Mouse (Mus musculus) heart, adult 2 months (tissue): ENCODE measurements around the gene Lin54. TPM values are rescaled to one million over a fixed set of nuclear protein-coding genes. Genes with fewer than 3 reads are reported as not detected.

Experiments used
- DNase-seq, 2 experiments: peaks; one replicate each; pipeline ENCODE4 v3.0.0; 2021
- H3K27ac ChIP-seq: fragments of 200-600 bp; 2 replicates; pipeline ENCODE4 v1.8.1; 2022
- H3K27me3 ChIP-seq: fragments of 200-500 bp; 2 replicates; pipeline ENCODE4 v1.6.1; 2012; ENCODE audit warnings: mild to moderate bottlenecking, low read length, inconsistent platforms, mixed read lengths; ENCODE audit not compliant: control insufficient read depth, insufficient read depth
- H3K36me3 ChIP-seq: fragments of 200-500 bp; 2 replicates; pipeline ENCODE4 v1.6.1; 2012; ENCODE audit warnings: low read length, inconsistent platforms; ENCODE audit not compliant: control insufficient read depth, insufficient read depth
- H3K4me1 ChIP-seq: fragments of 200-500 bp; 2 replicates; pipeline ENCODE4 v1.6.1; 2011; ENCODE audit warnings: low read length; ENCODE audit not compliant: control insufficient read depth, insufficient read depth
- H3K4me3 ChIP-seq: fragments of 200-600 bp; 2 replicates; pipeline ENCODE4 v1.8.1; 2022
- H3K79me2 ChIP-seq: fragments of 200-500 bp; replicated peaks from 2 replicates; pipeline ENCODE4 v1.6.1; 2012; ENCODE audit warnings: mild to moderate bottlenecking, inconsistent platforms, low read length, moderate library complexity, mixed read lengths; ENCODE audit not compliant: control insufficient read depth, insufficient read depth
- H3K9ac ChIP-seq: fragments of 200-500 bp; 2 replicates; pipeline ENCODE4 v1.6.1; 2012; ENCODE audit warnings: low read depth, mild to moderate bottlenecking, control low read depth, inconsistent platforms, low read length, mixed read lengths
- CTCF ChIP-seq: fragments of 200-600 bp; IDR thresholded peaks from 2 replicates; pipeline ENCODE4 v1.8.1; 2022; ENCODE audit warnings: antibody characterized with exemption, mild to moderate bottlenecking, moderate library complexity
- EP300 ChIP-seq: fragments of 200-500 bp; IDR thresholded peaks from 2 replicates; pipeline ENCODE4 v1.6.1; 2011; ENCODE audit warnings: low read depth, low read length, control low read depth; ENCODE audit not compliant: insufficient read depth
- POLR2A ChIP-seq: fragments of 200-500 bp; IDR thresholded peaks from 2 replicates; pipeline ENCODE4 v1.6.1; 2011; ENCODE audit warnings: mild to moderate bottlenecking, low read depth, low read length, control low read depth; ENCODE audit not compliant: insufficient read depth
- WGBS: fragments of 180-500 bp; shearing (Covaris S2); methylation state at CpG from one replicate; pipeline ENCODE4 v1.1.7; 2018; 5-methylcytosine and 5-hydroxymethylcytosine counted together
- intact Hi-C: fragments of 180-260 bp; cut with DNase I; formaldehyde crosslinking; loops from one replicate; pipeline ENCODE4 v1.15.1; 2025
- polyA plus RNA-seq: library from polyadenylated mRNA; depleted of rRNA; stranded (reverse); fragments of >200 nt; gene quantifications from 2 replicates; pipeline ENCODE4 v1.2.3, GENCODE M21; 2012
- total RNA-seq, 2 experiments: library from RNA; stranded (reverse); gene quantifications; 2 replicates each; pipeline ENCODE4 v1.2.3; 2021

Lin54 gene
- total and polyA plus RNA-seq, 3 experiments = 3.1 to 8.3 (median 7.2) TPM

DNA sequence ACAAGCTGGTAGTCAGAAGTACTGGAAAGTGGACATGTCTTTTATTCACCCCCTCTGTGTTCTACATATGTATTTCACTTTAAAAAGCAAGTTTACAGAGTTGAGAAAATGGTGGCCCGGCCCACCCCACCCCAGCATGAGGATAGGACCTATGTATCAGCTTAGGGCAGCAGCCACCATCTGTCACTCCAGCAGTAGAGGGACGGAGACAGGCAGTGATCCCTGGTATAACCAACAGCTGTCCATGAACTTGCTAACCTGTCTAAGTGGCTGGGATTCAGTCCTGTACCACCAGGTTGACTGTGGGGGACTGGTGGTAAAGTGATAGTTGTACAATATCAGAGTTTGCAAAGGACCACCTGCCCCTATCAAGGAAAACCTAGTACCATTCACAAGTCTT lies 82.4 kb downstream of the Lin54 start:
- no peaks in the 10 kb centered on the region for H3K27me3 ChIP-seq
- intact Hi-C loops = loop anchor here (5.0 kb wide), 2 partner anchors 99 to 379 kb away; partner anchors contain the start of genes Cops4, Helq and Mrps18c
- no peak for DNase-seq
- TF ChIP-seq EP300 (no peak), POLR2A (no peak), CTCF (no peak)
- H3K36me3 ChIP-seq = peaks cover 16% of the 10 kb centered on the region
- H3K4me3 ChIP-seq = no peak overlapping the region
- peaks cover 6% of the 10 kb centered on the region for H3K4me1 ChIP-seq
- peaks cover 2% of the 10 kb centered on the region; the same call in 1 of the 2 replicates for H3K79me2 ChIP-seq
- H3K27ac ChIP-seq = no peak overlapping the region
- WGBS = 90% methylated on average over 2 of the region's 2 CpGs
- H3K9ac ChIP-seq = no peak overlapping the region

DNA sequence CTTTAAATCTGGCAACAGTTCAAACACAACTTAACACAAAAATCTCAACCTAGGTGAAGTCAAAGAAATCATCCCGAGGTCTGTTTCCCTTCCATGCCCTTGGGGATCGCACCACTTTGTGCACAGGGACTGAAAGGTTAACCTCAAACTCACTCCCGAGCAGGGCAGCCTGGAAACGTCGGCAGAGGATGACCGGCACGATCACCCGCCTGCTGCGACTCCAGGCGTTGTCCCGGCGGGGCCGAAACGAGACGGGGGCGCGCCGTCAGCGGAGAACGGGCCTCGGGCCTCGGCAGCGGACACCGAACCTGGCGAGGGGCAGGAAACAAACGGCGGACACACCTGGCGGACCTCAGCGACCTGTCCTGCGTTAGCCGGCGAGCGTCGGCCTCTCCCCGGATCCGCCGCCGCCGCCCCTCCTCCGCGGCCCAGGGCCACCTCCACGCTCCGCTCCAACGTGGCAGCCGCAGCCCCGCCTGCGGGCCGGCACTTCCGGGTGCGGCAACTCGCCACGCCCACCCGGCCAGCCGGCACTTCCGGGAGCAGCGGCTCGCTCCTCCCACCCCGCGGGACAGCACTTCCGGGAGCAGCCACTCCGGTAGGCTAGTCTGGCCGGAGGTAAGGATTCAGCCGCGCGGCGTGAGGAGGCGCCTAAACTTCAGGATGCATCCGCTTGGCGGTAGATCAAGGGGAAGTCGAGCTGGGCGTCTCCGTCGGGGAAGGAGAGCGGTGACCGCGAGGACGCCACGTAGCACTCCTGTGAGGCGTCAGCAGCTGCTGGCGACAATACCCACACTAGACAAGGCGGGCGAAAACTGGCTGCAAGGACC lies 84.5 kb downstream of the Lin54 start, which contains the start of gene Sec31a:
Sec31a (minus strand) TSS at position 474 of the 830 bp plus-strand sequence.
- H3K9ac ChIP-seq = peak within 1 kb of the TSS; percentile 89
- peak; percentile 99 for DNase-seq
- peaks cover 4% of the 10 kb centered on the region; the same call in 1 of the 2 replicates for H3K79me2 ChIP-seq
- H3K27ac ChIP-seq = peak within 1 kb of the TSS; percentile 89
- peaks cover 22% of the 10 kb centered on the region for H3K36me3 ChIP-seq
- peak within 1 kb of the TSS; percentile 91 for H3K4me3 ChIP-seq
- H3K4me1 ChIP-seq = peaks cover 10% of the 10 kb centered on the region
- 0% methylated on average over 76 of the region's 82 CpGs for WGBS
- TF ChIP-seq EP300 (peak; percentile 87; the same call in 1 of the 2 replicates), POLR2A (peak; percentile 97), CTCF (peak; percentile 34)
- intact Hi-C loops = loop anchor here (2.0 to 5.0 kb wide), 4 partner anchors 83 to 437 kb away; partner anchors contain the start of genes 4930524J08Rik, Cops4, Helq and Hnrnpd
- no peaks in the 10 kb centered on the region for H3K27me3 ChIP-seq

GRCm38 (mm10) chr5:100414474-100415196 lies 85.8 kb downstream of the Lin54 start:
- TF ChIP-seq POLR2A (no peak), CTCF (no peak), EP300 (no peak)
- WGBS = 12% methylated on average over 11 of the region's 11 CpGs
- peaks cover 6% of the 10 kb centered on the region for H3K79me2 ChIP-seq
- H3K27ac ChIP-seq = peak overlapping the region; percentile 89; the same call in 1 of the 2 replicates
- H3K9ac ChIP-seq = peak overlapping the region; percentile 46; the same call in 1 of the 2 replicates
- H3K4me1 ChIP-seq = peaks cover 10% of the 10 kb centered on the region
- H3K4me3 ChIP-seq = peak overlapping the region; percentile 91
- no peaks in the 10 kb centered on the region for H3K27me3 ChIP-seq
- peaks cover 22% of the 10 kb centered on the region for H3K36me3 ChIP-seq
- intact Hi-C loops = loop anchor here (5.0 kb wide), 2 partner anchors 103 to 383 kb away; partner anchors contain the start of genes Cops4, Helq and Mrps18c
- DNase-seq = no peak

DNA sequence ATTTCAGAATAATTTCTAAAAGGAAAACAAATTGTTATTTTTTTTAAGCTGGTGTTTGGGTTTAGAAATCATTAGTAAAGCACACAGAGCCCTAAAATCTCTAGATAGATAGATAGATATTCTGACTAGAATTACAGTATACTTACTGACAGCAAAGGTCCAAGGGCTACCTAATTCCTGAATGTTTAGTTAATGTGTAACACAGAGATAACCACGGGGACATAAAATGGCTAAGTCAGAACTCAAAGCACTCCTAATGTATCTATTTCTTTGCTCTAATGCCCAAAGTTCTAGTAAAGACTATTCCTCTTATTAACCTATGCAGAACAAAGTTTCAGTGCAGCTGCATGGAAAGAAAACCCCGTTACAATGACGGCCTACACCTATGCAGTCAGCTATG lies 87.6 kb downstream of the Lin54 start:
- peaks cover 7% of the 10 kb centered on the region for H3K79me2 ChIP-seq
- peaks cover 22% of the 10 kb centered on the region for H3K36me3 ChIP-seq
- intact Hi-C loops = no loop called here
- no peak overlapping the region for H3K9ac ChIP-seq
- H3K4me1 ChIP-seq = peaks cover 10% of the 10 kb centered on the region
- no peak overlapping the region for H3K27ac ChIP-seq
- WGBS = 51% methylated on average over 3 of the region's 3 CpGs
- TF ChIP-seq CTCF (no peak), POLR2A (no peak), EP300 (no peak)
- no peak overlapping the region for H3K4me3 ChIP-seq
- no peak for DNase-seq
- H3K27me3 ChIP-seq = no peaks in the 10 kb centered on the region

GRCm38 (mm10) chr5:100410281-100410680 lies 90.2 kb downstream of the Lin54 start:
- Histone ChIP-seq H3K4me1 (peaks cover 8% of the 10 kb centered on the region), H3K4me3 (no peak overlapping the region), H3K27me3 (no peaks in the 10 kb centered on the region), H3K79me2 (peaks cover 7% of the 10 kb centered on the region), H3K9ac (no peak overlapping the region), H3K27ac (no peak overlapping the region), H3K36me3 (peaks cover 26% of the 10 kb centered on the region)
- intact Hi-C loops = no loop called here
- WGBS = 87% methylated on average over 5 of the region's 5 CpGs
- no peak for DNase-seq
- no peak for TF ChIP-seq POLR2A
- no peak for TF ChIP-seq CTCF
- TF ChIP-seq EP300 = no peak

- H3K4me1 ChIP-seq = peaks cover 7% of the 10 kb centered on the region
- no peak overlapping the region for H3K9ac ChIP-seq
- H3K79me2 ChIP-seq = peaks cover 5% of the 10 kb centered on the region
- H3K27ac ChIP-seq = no peak overlapping the region
- no peaks in the 10 kb centered on the region for H3K27me3 ChIP-seq
- TF ChIP-seq EP300 (no peak), POLR2A (no peak), CTCF (no peak)
- intact Hi-C loops = no loop called here
- no peak overlapping the region for H3K4me3 ChIP-seq
- no peak for DNase-seq
- WGBS = 78% methylated on average over 5 of the region's 5 CpGs
- peaks cover 19% of the 10 kb centered on the region for H3K36me3 ChIP-seq
Measured at GRCm38 (mm10) chr5:100408485-100408884, 92.0 kb downstream of the Lin54 start.
